Mouse (Mus musculus) frontal cortex, adult 2 months (tissue): ENCODE results near the gene Nlrp10. TPM values are rescaled to one million over a fixed set of nuclear protein-coding genes. Genes with fewer than 3 reads are reported as not detected.

Source experiments
- DNase-seq, 2 experiments: peaks; one replicate each; pipeline ENCODE4 v3.0.0; 2022; ENCODE audit warnings: low spot score in 1 of 2; ENCODE audit errors: extremely low spot score in 1 of 2
- polyA plus RNA-seq: library from polyadenylated mRNA; depleted of rRNA; stranded (reverse); fragments of >200 nt; gene quantifications from 2 replicates; pipeline ENCODE4 v1.2.3, GENCODE M21; 2012; rRNA removed

Nlrp10 gene
- polyA plus RNA-seq, result 0.66 and 0.71 TPM in 2 replicates

DNA sequence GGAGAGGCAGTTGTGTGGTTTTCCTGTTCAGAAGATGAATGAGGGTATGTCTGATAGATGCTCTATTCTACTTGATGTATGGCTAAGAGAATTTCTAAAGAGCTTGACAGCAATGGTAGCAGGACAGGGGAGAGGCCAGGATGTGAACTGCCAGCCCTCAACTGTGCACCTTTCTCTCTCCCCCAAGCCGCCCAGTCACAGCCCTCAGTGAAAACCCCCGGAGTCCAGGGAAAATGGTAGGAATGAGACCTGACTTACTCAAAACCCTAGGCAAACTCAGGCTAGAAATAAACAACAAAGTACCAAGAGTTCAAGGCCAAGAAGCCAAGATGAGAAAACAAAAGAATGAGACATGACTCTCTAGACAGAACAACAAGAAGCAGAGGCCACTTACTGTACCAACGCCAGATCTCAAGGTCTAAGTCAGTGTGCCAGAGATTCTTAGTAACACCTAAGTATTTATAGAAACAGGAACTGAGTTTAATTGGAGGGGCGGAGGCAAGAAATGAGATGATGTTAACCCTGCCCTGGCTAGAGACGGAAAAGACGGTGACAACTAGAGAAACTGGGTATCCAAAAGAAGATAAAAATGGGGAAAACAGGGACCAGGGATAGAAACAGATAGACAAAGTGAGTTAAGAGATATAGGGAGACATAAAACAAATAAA is at the start of gene Nlrp10:
TSS of gene Nlrp10 (minus strand) at position 453 of the 668 bp plus-strand sequence.
- no peak for DNase-seq

DNA sequence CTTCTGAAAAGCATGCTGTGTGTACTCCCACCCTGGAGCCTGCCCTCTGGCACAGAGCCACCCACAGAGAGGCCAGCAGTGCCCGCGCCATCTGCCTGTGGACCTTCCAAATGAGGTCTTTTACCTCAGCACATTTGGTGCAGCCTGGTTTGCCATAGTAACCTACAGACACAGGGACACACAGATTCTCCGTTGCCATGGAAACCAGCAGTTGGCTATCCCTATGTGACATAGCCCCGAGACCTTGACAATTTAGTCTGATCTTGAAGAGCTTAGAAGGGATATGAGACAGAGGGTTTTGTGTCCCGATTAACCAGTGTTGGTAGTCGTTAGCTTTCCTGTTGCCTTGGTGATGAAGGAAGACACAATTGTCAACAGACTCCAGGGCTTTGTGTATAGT is 42.3 kb upstream of the Nlrp10 start:
- no peak for DNase-seq

DNA sequence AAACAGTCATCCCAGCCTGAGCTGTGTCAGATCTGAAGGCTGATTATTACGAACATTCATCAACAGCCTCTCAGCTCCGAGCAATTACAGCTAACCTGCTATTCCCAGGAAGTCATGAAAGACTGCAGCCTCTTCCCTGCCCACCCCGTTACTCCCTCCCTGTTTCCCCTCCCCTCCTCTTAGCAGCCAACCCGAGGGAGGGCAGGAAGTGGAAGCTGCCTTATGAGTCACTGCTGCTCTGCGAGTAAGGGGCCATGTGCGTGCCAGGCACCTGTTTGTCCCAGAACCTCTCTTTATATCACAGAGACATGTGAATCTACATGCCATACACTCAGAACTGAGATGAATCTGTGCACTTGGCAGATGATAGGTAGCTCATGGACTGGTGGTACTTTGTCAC is 38.2 kb upstream of the Nlrp10 start:
- peak in 1 of 2 experiments; percentile 37 for DNase-seq

DNA sequence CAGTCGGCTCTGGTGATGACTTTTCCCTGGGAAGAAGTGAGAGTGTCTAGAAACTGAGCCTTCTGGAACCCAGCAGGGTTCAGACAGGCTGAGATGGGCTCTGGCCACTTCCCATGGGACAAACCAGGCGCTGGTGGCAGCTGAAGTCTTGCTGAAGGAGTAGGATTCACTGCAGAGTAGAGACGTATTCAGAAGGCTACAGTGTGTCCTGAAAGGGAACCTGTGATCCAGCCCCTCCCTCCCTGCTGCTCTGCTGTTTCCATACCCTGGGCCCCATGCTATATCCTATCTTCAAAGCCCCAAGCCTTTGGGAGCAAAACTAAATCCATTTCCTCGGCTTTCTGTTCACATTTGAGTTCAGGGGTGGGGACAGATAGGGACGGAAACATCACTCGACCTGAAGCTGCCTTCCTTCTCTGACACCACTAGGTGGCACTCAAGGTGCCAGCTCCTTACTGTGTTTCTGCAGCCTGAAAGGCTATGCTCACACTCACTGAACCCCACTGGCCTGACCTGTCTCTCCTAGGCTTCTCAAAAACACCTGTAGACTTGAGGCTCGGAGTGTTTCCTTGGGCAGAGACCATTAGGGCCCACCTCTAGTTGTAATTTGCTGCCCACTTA is 36.9 kb upstream of the Nlrp10 start:
- DNase-seq, result peak; percentile 43 to 82

DNA sequence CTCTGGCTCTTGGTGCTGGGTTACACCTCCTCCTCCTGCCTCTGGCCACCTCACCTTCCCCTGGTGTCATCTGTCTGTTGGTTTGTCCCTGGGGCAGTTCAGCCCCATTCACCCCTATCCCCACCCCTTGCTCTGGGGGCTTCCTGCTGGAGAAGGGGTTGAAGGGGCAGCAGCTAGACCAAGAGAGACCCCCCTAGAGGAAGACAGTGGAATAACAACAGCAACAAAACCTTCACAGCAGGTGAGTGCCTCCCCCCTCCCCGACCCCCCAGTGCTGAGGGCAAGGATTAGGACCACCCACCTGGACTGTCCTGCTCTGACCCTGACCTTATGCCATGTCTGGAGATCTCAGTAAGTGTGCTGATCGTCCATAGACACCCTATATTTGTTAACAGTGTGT is 36.0 kb upstream of the Nlrp10 start:
- no peak for DNase-seq

DNA sequence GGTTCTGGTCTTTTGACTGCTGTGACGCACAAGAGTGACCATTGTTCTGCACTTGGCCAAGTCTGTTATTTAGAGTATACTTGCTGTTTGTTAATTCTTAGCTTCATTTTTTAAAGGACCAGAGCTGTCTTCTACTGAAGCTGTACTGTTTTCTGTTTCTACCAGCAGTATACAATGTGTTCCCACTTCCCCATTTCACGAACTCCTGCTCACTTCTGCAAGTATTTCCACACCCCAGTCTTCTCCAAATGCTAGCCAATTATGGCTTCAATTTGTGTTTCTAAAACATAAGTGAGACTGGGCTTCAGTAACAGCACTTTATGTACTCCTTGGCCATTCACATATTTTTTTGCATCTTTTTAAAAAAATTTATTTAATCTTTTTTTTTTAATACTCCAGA is 27.8 kb upstream of the Nlrp10 start:
- no peak for DNase-seq

DNA sequence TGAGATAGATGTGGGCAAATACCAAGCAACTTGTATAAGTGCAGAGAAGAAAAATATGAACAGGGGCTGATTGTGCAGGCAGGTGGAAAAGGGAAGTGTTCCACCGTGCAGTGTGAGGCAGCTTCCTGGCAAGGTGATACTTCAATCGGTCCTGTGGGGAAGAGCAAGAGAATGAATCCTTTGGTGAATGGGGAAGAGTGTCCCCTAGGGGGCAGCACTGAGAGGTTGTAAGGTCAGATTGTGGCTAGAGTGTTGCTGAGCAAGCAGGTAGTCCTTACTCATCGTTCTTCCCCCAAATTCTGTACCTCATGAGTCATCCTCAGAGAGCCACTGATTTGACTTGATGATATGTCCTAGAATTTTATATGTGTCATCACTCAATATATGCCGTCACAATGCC is 24.2 kb upstream of the Nlrp10 start:
- peak in 1 of 2 experiments; percentile 57 for DNase-seq

DNA sequence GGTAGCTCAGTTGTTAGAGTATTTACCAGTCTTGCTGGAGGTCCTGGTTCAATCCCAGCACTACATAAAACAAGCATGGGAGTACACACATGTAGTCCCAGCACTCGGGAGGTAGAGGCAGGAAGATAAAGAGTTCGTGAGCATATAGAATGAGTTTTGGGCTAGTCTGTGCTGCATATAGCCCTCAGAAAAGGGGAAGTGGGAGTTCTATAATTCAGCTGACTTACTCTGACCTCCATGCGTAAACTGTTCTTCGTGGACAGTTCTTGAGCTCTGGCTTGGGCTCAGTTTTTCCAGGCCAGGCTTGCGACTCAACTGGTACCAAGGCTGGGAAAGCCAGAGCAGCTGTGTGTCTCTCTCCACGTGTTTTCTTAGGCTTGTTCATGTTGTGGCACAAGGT is 22.8 kb upstream of the Nlrp10 start:
- DNase-seq, result no peak

DNA sequence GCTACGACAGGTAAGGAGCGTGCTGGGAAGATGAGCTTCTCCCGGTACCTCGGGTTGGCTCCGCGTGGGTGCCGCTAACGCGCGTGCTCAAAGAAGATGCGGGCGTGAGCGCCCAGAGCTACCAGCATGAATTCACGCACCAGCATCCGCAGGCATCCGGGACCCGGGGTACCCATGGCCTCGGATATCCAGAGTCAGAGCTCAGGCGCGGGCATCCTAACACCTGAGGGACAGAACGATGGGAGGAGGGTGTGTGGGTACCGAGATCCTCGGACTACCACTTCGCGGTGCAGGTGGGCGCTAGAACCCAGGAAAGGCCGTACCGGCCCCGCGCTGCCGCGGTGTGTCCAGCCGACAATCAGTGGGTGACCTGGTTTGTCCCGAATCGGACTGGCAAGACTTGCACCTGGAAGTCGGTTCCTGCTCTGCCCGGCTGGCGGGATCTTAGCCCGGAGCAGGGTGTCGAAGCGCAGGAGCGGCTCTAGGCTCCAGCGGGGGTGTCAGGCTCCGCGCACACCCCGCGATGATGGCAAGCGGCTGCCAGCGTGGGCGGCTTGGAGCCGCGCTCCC is 20.9 kb upstream of the Nlrp10 start:
- DNase-seq, result peak; percentile 34 to 76

DNA sequence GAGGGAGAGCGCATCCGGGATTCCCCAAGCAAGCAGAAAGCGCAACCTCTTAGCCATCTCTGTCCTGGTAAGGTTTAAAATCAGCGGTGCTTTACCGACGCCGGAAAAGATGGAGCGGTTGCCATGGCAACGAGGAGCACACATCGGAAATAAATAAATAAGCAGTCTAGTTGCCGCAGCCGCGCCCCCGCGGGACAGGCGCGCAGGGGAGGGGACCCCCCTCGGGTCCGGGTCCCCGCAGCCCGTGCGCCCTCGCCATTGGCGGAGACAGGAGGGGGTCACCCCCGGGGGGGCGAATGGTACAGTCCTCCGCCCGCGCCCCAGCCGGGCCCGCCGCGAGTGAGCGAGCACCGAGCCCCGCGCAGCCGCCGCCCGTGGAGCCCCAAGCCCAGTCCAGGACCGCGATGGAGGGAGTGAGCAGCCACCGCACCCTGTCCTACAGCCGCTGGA is 20.4 kb upstream of the Nlrp10 start, which contains the start of gene Tub:
TSS of gene Tub (plus strand) at position 27 of the 450 bp plus-strand sequence.
- DNase-seq, result peak; percentile 72 to 86

DNA sequence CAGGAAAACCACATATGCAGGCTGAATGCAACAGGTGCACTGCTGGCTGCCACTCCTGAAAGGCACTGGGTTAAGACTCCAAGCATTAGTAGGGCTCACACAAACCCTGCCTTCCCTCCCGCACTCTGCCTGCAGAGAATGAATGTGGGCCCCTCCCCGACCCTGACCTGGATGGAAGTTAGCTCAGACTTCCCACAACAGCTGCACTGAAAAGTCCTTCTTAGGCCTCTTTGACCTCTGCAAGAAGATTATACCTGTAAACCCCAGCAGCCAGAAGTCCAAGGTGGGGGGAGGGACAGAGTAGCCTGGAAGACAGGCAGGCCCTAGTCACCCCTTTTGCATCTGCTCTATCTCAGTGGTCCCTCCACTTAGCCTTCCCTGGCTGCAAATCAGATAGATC is 19.3 kb upstream of the Nlrp10 start:
- DNase-seq, result no peak

DNA sequence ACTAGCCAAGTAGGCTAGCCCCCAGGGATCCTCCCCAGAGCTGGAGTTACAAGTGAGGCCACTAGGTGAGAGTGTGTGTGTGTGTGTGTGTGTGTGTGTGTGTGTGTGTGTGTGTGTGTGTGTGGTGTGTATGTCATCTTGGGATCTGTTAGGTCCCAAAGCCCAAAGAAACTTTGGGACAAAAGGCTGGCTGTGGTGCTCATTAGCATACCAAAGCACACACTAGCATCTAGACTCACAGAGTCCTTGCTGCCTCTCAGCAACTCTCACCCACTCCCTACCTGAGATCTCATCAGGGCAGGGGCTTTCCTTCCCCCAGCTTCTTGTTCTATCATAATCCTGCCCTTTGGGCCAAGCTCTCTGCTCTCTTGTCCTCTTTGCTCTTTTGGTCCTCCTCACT is 18.6 kb upstream of the Nlrp10 start:
- no peak for DNase-seq

DNA sequence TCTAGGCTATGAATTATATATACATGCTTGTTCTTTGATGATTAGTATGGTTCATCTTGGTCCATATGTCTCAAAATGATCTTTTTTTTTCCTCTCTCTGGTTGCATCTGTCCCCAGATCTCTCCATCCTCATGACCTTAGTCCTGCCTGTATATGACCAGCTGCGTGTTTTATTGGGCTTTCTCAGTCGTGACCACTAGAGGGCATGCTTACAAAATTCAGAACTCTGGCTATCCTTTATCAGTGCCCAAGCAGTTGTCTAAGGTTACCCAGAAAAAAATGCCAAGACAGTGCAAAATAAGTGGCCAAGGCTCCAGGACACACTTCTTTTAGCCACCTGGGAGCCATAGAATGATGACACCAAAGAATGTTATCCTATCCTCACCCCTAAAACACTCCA is 14.0 kb upstream of the Nlrp10 start:
- DNase-seq, result peak in 1 of 2 experiments; percentile 75

DNA sequence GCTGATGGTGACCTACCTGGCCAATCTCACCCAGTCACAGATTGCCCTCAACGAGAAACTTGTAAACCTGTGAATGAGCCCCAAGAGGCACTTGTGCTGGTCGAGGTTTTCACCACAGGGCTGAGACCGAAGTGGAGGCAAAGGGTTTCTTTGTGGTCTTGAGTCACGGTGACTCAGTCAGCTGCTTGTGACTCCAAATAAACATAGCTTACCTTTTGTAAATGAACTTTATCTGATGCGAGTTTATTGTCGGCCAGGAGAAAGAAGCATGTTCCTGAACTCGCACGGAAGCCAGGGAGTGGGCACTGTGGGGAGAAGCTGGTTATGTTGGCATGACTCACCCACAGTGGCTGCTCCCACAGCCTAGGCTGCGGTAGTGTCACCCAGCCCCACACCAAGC is 11.5 kb upstream of the Nlrp10 start:
- DNase-seq, result no peak

DNA sequence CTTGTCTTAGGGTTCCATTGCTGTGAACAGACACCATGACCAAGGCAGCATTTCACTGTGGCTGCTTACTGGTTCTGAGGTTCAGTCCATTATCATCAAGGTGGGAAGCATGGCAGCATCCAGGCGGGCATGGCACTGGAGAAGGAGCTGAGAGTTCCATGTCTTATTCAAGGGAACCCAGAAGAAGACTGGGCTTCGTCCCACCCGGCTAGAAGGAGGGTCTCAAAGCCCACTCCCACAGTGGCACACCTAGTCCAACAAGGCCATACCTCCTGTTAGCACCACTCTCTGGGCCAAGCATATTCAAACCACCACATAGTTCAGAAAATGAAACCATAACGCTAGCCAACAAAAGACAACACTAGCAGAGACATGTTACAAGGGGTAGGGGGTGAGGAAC is 6.6 kb upstream of the Nlrp10 start:
- DNase-seq, result no peak

DNA sequence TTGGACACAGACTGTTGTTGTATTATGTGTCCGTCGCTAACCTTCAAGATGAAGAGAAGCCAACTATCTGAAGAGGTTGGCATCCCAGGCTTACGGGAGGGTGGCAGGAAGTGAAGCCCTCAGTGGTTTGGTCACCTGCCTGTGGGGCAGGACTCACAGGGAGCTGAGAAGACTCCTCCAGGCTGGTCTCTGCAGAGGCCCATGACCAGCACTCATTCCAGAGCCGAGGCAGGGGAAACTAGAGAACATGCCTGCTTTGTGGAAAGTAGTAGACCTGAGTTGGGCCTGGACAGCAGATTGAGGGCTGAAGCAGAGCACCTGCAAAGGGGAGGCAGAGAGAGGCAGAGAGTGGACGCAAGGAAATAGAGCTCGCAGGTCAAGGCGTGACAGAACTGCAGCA is 5.4 kb upstream of the Nlrp10 start:
- no peak for DNase-seq

DNA sequence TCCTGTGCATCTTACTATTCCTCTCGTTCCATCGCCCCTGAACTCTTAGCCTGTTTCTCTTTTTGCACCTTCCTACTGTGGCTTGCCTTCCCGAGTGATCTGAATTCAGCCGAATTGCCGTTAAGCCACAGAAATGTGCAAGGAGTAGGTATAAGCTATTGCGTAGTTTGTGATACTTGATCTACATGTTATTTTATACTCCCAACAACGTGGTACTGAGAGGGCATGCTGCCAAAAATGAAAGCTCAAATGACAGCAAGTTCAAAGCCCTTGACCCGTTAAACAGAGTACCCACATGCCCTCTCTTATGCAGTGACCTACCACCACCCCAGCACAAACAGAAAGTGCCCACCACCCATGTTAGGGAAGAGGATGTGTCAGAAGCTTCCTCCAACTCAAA is 4.9 kb upstream of the Nlrp10 start:
- DNase-seq, result no peak

DNA sequence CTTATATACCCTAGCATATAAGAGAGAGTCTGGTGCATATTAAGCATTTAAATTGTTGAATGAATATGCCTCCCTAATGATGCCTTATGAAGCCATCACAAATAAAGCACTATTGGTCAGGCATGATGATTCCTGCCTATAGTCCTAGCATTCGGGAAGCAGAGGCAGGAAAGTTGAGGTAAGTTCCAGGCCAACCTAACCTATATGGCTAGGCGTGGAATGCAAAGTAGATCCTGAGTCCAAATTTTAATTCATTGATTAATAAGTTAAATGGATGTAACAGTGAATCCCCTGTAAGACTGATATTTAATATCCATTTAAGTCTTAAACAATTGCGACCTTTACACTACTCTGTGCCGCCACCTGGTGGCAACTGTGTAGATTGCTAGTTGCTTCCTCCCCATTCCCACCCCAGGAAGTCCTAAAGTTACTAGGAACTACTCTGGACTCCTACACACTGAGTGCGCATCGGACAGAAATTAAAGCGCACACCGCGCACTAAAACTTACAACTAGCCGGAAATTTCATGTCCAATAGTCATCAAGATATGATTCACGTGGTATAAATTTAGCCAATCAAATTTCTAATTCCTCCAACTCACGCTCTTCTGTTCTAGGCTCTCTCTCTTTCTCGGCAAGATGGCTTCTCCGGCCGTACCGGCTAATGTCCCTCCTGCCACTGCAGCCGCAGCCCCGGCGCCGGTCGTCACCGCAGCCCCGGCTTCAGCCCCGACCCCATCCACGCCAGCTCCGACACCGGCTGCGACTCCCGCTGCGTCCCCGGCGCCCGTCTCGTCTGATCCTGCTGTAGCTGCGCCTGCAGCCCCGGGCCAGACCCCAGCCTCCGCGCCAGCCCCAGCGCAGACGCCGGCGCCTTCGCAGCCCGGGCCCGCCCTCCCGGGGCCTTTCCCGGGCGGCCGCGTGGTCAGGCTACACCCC is 4.1 kb upstream of the Nlrp10 start, which contains the start of gene Eif3f:
TSS of gene Eif3f (plus strand) at position 624 of the 938 bp plus-strand sequence.
- DNase-seq, result peak; percentile 97 to 99

DNA sequence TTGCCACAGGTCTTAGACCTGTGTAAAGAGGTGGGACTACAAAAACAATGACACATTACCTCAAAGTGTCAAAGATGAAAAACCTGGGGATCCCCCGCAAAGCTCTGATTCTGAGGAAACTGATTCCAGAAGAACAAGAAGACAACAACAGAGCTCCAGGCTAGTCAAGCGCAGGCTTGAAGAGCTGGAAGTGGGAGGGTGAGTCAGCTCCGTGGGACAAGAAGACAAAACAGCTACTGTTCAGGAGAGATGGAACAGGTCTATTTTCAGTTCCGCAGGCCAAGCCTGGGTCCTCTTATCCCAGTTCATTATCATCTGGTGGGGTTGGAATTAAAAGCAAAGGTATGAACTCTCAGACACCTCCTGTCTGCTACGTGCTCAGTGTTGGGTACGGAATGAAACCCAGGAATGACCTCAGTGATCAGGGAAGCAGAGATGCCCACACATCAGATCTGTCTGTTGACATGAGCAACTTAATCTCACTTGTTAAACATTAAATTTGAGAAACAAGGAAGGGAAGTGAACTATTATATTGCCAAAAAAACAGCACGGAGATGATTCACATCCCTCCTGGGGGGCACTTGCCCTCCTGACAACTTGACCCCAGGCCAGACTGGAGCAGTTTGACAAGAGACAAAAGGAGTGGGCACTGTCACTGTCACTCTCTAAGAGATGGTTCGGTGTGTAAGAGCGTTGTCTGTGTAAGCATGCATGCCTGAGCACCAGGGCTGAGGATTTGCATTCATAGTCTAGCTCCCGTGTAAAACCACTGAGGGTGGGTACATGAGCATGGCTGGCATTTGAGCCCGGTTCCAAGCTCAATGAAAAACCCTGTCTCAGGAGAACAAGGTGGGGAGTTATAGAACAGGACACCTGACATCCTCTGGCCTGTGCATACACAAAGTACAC is 1.4 kb downstream of the Nlrp10 start:
- DNase-seq, result peak in 1 of 2 experiments; percentile 48

DNA sequence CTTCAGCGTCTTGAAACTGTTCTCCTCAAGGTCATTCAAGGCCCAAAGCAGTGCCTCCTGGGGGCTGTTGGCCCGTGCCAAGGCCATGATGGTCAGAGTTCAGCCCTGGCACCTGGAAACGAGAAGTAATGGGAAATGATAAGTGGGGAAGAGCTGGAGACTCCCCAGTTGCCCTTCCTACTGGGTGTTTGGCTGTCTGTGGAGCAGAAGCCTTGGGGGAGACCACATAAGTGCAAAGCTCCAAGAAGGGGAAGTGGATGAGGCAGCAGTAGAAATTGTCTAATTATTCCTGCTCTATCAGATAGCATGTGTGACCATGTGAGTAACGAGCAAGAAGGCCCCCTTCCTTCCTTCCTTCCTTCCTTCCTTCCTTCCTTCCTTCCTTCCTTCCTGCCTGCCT is 2.9 kb downstream of the Nlrp10 start:
- no peak for DNase-seq
